Mouse (Mus musculus): ENCODE measurements around the gene Xpr1.

DNA sequence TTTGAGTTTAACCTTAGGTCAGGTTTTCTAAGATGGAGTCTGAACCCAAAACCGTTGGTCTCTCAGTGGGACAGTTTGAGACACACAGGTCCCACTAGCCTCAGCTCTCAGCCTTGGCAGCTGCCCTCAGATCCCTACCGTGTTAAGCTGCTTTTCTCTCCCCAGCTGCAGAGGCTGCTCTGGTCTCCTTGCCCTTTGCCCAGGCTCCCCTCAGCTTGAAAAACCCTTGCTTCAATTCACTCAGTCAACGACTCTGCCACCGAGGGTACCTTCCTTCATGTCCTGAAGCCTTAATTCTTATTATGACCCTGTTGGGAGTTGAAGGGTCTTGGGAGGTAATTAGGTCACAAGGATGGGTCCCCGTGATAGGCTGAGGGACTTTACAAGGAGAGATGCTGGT, 167.3 kb downstream of the Xpr1 start:
- no peak for TF ChIP-seq CTCF (IDR thresholded peaks at IDR 0.05; ENCODE audit: control insufficient read depth, insufficient read depth, insufficient read length)
- no peak for TF ChIP-seq CEBPB (IDR thresholded peaks at IDR 0.05; ENCODE audit: low read depth)
- no peak for TF ChIP-seq MYOG (IDR thresholded peaks at IDR 0.05; ENCODE audit: control insufficient read depth, extremely low read depth, insufficient read length)
- no peak for TF ChIP-seq USF1 (IDR thresholded peaks at IDR 0.05; ENCODE audit: low read depth)

All from C2C12 (cell line).